Mouse (Mus musculus) thymus, postnatal 36 days (tissue): ENCODE data around the gene Timm44.

Experiments used
- DNase-seq, 2 experiments: peaks; one replicate each; pipeline ENCODE4 v3.0.0; 2022; ENCODE audit warnings: mixed read lengths in 2 of 2

Gene Timm44

DNA sequence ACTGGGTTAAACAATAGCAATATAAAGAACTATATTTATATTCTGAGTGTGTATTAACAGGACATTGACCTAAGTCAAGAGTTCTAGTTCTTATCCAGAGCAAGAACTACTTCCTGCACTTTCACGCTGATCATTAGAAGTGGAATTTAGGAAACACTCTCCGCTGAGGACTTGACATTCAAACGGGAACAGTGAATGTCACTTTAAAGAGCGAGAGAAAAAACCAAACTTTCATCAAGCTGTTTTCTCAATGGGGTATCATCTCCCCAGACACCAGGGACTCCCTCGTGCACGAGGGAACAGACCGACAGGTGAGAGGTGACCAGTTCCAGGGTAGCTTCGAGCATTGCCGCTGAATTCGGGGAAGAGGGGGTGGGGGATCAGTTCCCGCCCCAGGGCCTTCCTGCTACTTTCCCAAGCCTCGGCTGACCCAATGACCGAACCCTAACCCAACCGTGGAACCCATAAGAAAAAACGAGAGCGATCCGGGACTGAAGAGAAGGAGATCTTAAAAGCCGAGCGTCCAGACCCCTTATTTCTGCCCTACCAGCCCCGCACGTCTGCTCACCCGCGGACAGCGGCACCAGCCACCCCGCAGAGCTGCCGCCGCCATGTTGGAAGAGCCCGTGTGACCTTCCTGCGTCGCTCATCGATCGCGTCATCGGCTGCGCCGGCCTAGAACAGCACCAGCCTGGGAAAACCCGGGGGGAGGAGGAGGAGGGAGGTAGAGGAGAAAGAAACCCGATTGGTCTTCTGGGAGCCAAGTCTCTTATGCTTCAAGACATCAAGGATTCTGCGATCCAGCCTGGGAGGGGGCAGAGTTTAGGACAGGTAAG, at the start of gene Timm44:
TSS of gene Timm44 (minus strand) at position 639 of the 836 bp plus-strand sequence.
- peak; percentile 91 to 92 for DNase-seq

DNA sequence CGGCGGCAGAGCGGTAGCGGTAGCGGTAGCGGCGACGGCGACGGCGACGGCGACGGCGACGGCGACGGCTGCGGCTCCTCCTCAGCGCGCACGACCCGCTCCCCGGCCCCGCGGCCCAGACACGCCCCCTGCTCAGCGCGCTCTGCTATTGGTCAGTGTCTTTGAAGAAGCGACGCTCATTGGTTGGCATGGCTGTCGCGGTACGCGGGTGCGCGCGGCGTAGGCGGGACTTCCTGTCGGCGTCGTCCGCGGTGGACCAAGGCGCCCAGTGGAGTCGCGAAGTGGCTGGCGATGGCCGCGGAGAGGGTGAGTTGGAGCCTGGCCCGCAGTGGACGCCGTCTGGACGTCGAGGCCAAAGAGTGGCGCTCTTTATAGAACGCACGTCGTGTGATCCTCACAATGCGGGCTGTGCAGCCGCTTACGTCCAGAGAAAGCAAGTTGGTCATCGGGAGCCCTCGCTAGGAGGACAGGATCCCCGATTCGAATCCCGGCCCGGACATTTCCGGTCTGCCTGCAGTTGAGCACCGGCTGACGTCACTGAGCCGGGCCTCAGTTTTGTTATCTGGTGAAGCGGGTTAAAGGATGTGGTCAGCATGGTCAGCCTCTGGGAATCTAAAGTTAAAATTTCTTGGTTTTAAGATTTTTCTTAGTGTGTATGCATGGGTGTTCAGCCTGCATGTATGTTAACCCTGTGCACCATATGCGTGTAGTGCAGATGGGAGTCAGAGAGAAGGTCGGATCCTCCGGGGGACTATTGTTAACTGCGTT, 49.5 kb upstream of the Timm44 start, which contains the start of the genes Ccl25 and Elavl1:
TSS of gene Ccl25 (plus strand) at position 228 of the 768 bp plus-strand sequence.
TSS of gene Elavl1 (minus strand) at position 431 of the 768 bp plus-strand sequence.
- peak; percentile 96 to 97 for DNase-seq

DNA sequence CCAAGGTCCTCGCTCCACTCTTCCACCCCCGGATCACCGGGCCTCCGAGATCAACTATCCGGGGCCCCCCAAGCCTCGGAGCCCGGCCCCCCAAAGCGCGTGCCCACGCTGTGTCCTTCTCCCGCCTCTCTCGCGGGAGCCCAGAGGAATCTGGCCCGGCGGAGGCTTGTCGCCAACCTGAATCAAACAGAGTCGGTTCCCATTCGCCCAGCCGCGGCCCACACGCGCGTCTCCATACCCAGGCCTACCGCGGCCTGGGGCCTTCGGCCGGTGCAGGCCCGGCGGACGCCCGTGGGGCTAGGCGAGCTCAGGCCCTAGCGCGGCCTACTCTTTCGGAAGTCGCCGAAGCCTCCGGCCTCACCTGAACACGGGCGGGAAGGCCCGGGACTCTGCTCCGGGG, 48.8 kb upstream of the Timm44 start:
- no peak for DNase-seq

DNA sequence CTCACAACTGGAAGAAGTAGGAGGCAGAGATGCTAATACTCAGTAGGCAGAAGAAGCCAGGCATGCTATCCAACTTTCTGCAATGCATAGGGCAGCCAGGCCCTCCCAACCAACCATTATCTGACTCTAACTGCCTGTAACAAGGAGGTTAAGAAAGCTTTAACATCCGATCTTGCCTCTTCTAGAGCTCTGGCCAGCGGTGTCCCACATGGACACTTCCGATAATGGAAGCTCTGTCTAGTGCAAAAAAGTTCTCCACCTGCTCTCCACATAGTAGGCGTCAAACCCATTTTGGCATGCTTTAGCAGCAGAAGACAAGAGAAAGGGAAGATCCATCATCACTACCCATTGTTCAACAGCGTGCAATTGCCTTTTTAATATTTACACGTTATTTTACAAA, 48.2 kb upstream of the Timm44 start:
- DNase-seq, result no peak

DNA sequence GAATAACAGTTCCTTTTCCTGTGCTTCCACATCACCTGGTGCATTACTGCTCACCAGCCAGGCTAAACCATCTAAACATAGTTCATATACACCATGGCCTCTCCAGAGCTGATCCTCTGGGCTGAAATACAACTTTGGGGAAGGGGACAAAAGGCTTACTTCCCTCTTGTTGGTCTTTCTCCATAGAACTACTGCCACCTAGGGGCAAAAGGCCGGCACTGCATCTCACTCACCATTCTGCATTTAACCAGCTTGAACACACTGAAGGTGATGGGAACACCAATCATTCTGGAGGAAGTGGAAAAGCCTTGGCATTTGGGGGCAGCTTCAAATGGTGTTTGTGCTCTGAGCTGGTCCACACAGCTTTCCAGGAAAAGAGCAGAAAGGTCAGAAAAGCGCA, 46.8 kb upstream of the Timm44 start:
- DNase-seq, result peak; percentile 79 to 85

DNA sequence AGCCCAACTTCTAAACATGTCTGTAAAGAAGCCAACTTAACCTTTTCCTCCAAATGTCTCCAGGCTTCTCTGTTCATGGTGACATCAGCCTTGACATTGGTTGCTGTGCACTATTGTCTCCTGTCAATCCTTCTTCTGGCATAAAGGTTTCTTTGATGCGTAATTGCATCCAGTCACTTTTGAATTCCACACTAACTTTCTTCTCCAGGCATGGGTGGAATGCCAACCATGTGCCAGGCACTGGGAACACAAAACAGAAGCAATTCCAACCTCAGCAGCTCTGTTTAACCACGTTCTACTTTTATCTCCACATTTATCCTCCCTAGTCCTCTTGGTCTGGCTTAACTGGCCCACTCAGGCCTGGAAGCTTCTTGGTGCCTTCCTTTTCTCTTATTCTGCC, 45.3 kb upstream of the Timm44 start:
- no peak for DNase-seq

DNA sequence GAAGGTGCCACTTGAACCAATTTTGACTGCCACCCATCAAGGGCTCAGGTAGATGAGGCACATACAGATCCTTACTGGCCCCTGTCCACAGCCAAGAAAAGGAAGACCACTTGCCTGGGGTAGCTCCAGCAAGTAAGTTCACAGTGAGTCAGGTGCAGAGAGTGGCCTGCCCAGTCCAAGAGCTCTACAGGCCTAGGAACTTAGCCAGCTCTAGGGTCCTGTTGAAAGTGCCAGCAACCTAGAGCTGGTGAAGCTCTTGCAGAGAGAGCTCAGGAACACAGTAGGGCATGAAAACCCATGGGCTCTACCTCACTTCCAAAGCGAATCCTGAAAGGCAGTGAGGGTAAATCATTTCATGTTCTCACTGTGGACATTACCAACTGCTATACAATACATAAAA, 44.7 kb upstream of the Timm44 start:
- no peak for DNase-seq

DNA sequence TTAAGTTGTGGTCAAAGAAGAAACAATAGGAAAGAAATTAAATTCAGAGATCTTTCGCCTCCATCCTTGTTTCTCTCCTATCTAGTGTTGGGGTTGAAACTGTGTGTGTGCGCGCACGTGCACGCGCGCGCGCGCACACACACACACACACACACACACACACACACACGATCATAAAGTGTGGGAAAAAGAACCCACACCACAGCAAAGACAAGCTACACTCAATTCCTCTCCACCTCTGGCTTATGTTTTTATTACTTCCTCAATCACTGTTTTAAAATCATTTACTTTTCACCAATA, 43.8 kb upstream of the Timm44 start:
- no peak for DNase-seq

DNA sequence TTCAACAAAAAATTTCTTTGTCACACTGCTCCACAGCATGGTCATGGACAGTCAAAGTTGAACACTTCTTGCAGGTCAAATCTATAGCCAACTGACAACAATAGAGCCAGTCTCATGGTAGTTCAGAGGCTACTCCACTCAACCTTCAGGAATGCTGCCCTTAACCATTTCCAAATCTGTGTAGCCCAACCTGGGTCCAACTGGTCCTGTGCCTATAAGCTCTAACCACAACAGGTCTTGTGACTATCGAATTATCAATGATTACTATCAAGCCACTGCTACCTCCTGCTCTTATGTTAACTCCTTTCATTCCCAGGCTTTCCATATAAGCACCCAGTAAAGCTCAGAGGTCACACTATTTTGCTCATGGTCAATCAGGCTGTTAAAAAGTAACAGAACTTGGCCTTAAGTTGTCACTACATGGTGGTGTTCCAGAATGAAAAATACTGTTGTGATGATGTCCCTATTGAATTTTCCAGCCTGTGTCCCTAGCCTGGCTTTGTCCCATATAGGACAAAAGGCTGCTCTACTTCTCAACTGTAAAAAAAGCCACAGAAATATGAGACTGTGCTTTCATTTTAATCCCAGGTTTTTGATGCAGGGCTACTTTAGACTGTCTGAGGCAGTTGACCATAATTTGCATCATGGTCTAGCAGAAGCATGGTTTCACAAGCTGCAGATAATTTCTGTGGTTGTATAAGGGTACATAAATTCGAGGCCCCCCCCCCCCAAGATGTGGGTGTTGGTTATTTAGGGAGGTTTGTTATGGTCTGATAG, 43.3 kb upstream of the Timm44 start:
- no peak for DNase-seq

DNA sequence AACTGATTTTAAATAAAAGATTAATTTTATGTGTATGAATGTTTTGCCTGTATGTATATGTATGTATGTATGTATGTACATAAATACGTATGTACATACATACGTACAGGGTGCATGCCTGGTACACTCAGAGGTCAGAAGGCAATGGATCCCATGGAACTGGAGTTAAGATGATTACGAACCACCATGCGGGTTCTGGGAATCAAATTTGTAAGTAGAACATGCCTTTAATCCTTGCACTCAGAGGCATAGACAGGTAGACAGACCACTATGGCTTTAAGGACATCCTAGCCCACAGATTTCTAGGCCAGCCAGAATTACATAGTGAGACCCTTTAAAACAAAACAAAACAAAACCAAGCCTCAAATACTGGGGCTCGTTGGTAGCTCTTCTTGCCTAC, 42.4 kb upstream of the Timm44 start:
- no peak for DNase-seq

DNA sequence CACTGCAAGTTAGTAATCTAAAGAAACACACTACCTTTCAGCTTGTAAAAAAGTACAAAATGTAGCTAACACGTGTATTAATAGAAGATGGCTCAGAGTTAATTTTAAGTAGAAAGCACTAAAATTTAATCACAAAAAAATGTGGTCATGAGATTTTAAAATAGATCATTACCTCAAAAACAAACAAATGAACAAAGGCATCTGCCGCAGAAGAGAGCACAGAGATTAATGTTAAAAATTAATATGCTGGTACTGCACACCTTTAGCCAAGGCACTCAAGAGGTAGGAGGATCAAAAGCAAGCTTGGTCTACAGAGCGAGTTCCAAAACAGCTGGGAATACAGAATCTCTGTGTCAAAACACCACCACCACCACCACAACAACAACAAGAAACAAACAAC, 39.1 kb upstream of the Timm44 start:
- no peak for DNase-seq

DNA sequence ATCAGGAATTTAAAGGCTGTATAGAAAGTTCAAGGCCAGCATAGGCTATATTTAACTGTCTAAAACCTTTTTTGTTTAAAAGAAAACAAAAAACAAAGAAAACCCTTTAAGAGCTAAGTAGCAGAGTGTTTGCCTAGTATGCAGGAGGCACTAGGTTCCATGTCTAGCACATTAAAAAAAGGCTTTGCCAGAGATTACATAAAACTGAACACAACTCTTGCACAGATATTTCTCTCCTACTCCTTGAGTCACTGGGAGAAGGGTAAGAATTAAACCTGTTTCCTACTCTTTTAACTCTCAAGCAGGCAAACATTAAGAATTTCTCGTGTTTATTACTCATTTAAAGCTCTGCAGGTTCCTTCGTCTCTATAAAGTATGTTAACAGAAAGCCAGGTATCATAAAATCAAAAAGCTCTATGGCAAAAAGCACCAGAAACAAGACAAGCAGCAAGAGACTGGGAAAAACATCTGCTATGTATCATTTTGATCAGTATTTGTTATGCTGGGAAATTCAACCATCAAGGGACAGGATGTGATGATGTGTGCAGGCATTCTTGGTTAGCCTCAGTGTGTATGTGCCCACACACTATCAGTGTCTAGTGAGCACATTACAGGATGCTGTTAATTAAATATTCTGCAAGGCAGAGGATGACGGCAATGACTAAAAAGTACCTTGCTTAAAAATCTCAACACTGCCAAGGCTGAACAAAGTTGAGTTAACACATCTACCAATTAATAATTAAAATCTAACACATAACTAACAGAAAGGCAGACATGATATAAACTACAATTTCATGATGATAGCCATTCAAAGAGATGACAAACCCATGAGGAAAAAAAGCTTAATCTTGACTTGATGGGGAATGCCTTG, 37.8 kb upstream of the Timm44 start:
- DNase-seq, result no peak

DNA sequence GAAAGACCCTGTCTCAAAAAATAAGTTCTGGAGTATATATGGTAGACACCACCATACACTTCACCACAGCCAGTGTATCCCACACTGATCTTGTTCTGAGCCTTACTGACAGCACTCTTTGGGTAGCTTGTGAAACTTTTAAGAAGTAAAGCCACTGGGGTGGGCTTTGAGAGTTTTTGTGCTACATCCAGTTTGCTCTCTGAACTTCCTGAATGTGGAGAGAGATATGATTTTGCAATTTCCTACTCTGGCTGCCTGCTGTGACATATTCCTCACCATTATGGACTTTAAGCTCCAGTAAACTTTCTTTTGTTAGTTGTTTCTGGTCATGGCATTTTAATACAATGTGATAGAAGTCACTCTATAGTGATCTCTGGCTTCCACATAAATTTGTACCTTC, 36.4 kb upstream of the Timm44 start:
- DNase-seq, result no peak

DNA sequence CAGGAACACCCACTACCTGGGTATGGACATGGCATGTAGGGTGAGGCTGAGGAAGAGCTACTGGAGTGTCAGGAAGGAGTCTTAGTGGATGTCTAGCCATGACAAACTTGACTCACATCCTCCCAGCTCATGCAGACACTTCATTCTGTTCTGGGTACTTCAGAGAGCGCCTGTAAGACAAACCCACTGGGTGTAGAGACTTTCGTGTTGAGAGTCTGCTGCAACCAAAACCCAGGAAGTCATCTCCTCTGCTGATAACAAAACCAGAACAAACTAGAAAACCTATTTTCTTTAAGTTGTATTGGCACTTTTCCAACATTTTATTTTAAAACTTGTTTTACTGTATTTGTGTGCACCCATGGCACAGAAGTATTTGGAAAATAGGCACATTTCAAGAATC, 30.1 kb upstream of the Timm44 start:
- DNase-seq, result no peak

DNA sequence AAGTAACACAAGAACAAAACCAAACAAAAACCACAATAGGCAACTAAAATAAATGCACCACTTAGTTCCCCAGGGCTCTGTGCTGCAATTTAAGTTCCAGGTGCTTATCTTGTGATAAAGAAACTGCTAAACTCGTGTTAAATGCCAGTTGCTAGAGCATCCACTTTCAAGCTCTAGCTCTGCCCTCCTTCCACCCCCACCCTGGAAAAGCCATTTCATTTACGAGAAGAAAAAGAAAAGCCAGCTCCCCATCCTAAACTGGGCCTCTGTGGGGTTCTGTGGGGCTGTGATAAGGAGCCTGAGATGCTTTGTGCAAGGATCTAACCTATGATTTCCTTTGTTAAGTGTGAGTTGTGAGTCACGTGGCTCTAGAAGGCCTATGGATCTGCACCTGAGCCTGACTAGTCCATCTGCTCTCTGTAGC, 28.4 kb upstream of the Timm44 start:
- no peak for DNase-seq

DNA sequence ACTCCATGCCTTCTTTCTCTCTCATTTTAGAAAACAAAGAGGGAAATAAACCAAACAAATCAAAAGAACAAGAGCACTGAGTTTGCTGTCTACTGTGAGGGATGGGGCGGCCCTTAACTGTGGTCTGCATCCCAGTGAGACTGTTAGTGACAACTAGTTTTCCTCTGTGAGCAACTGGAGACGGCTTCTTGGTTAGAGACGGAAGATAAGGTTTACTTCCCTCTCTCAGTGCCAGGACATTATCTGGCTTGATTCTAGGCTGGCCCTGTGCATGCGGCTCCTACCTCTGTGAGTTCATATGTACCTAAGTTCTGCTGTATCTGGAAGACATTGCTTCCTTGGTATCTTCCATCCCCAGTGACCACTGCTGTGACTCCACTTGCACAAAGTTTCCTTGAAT, 22.1 kb upstream of the Timm44 start:
- no peak for DNase-seq

DNA sequence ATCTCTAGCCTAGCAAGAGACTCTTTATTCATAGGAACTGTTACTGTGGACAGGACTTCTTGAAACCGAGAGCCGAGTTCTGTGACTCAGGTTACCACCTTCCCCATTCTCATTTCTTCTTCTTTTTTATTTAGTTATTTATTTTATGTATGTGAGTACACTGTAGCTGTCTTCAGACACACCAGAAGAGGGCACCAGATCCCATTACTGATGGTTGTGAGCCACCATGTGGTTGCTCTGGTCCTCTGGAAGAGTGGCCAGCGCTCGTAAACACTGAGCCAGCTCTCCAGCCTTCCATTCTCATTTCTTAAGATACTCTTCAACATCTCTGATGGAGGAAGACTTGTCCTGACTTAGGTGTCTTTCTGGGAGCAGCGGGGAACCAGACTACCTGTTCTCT, 17.0 kb upstream of the Timm44 start:
- no peak for DNase-seq

DNA sequence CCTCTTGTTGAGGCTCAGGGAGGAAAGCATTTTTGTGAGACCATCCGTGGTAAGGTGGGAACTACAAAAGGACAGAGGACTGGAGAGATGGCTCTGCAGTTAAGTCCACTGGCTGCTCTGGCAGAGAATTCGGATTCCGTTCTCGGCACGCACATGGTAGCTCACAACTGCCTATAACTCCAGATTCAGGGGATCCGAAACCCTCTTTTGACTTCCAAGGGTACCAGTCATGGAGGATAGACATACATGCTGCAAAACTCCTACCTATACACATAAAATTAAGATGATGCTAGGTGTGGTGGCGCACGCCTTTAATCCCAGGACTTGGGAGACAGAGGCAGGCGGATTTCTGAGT, 375 bp upstream of the Timm44 start:
- no peak for DNase-seq

DNA sequence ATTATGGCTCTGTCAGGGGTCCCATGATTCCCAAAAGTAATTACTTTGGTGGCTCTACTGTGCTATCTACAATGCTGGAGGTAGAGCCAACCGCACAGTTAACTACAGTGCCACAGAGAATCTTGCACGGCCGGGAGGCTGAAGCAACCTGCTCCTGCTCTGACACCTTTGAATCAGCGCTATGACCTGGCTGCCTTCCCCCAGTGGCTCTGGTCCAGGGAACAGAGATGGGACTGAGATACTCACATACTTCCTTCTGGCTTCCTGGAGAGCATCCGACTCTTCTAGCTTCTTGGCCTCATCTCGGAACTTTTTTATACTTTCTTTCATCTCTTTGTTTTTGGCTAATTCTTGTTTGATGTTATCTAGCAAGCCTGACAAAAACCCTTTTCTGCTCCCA, 6.1 kb downstream of the Timm44 start:
- no peak for DNase-seq

DNA sequence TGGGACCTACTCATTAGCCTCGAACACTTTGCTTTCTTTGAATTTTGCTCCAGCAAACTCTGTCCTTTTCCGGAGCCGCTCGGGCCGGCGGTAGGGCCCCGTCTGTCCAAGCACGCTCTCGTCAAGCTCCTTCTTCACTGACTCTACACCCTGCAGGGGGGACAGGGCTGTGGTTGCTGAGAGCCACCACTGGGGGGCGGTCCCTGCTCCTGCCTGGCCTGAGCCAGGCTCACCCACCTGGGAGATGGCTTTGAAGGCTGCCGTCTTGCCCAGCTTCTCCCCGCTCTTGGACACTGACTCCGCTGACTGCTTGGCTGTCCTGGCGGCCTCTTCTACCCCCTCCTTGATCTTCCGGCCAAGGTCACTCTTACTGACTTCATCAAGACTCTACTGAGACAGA, 8.1 kb downstream of the Timm44 start:
- no peak for DNase-seq

DNA sequence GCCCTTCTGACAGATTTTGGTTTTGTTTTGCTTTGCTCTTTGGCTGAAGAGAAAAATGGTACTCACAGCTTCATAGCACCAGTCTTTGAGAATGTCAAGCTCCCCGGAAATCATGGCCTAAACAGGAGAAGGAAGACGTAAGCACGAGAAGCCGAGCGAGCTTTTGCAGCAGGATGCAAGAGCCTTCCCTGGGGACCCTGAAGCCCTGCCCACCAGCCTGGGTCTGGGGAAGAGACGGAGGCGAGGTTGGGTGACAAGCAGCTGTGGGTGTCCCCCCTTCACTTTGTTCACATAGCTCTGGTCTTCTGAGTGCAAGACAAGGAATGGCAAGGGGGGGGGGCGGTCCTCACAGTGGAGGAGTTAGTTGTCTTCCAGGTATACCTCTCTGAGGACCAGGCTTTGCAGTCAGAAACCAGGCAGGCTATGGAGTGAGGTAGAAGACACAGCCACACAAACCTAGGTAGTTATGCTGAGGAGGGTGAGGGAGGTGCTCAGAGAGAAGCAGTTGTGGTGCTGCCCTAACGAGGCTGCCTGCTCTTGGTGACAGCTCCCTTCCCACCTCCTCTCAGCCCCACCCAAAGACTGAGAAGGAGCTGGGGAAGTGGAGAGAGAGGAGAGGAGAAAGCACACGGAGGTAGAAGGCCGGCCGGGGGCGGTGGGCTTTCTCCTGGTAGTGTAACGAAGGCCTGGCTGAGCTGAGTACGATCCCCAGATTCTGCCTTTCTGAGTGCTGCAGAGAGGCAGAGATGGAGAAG, 10.4 kb downstream of the Timm44 start:
- no peak for DNase-seq
